Mouse (Mus musculus) CH12.LX (cell line): ENCODE measurements around the gene Sult6b1. TPM values are rescaled to one million over a fixed set of nuclear protein-coding genes. Genes with fewer than 3 reads are reported as not detected.

Source experiments
- DNase-seq: peaks from one replicate; pipeline ENCODE4 v3.0.0-alpha.2; 2013; ENCODE audit errors: extremely low read depth
- H3K27ac ChIP-seq: 2 replicates; pipeline ENCODE4 v1.5.1; 2012; ENCODE audit warnings: low read depth, mild to moderate bottlenecking, control low read depth, moderate library complexity; ENCODE audit not compliant: insufficient read depth
- H3K27me3 ChIP-seq: replicated peaks from 2 replicates; pipeline ENCODE3; 2012; ENCODE audit warnings: inconsistent platforms
- H3K36me3 ChIP-seq, 2 experiments: replicated peaks in 1 of 2; 2 replicates each; pipeline versions ENCODE3 to v1.6.1; 2012; ENCODE audit warnings: inconsistent platforms in 1 of 2, low read length in 1 of 2, mild to moderate bottlenecking in 1 of 2, mixed read lengths in 1 of 2, moderate library complexity in 1 of 2; ENCODE audit not compliant: control insufficient read depth in 1 of 2, insufficient read depth in 1 of 2
- H3K4me1 ChIP-seq, 2 experiments: 2 replicates each; pipeline ENCODE4 v1.6.1; 2012; ENCODE audit warnings: inconsistent platforms in 1 of 2, moderate library complexity in 1 of 2; ENCODE audit not compliant: insufficient read depth in 2 of 2, control insufficient read depth in 1 of 2
- H3K4me2 ChIP-seq: 2 replicates; pipeline ENCODE4 v1.6.1; 2012; ENCODE audit warnings: low read depth, mild to moderate bottlenecking, control low read depth; ENCODE audit not compliant: poor library complexity, insufficient read depth, severe bottlenecking
- H3K4me3 ChIP-seq, 3 experiments: fragments of 150-350 bp in 1 of 3; sonication (generic) in 1 of 3; replicated peaks in 1 of 3; 2 replicates each; pipeline versions ENCODE3 to v1.5.1; 2011 to 2012; ENCODE audit warnings: low read depth in 2 of 3, low read length in 2 of 3, mild to moderate bottlenecking in 2 of 3, moderate library complexity in 2 of 3, control low read depth in 1 of 3, improper control_type of control experiment in 1 of 3, inconsistent platforms in 1 of 3, mixed read lengths in 1 of 3; ENCODE audit not compliant: poor library complexity in 1 of 3
- H3K79me2 ChIP-seq: replicated peaks from 2 replicates; pipeline ENCODE4 v1.6.1; 2012; ENCODE audit warnings: mild to moderate bottlenecking, moderate library complexity; ENCODE audit not compliant: control insufficient read depth, poor library complexity, insufficient read depth, severe bottlenecking; ENCODE audit errors: extremely low read depth
- H3K9ac ChIP-seq: 2 replicates; pipeline ENCODE4 v1.6.1; 2012; ENCODE audit warnings: low read depth, mild to moderate bottlenecking, control low read depth, moderate library complexity; ENCODE audit not compliant: insufficient read depth
- H3K9me3 ChIP-seq: replicated peaks from 2 replicates; pipeline ENCODE3; 2012; ENCODE audit warnings: low read length, inconsistent platforms, mixed read lengths
- BHLHE40 ChIP-seq: IDR thresholded peaks from 2 replicates; pipeline ENCODE4 v1.6.1; 2011; ENCODE audit warnings: mild to moderate bottlenecking, low read depth, low read length, improper control_type of control experiment
- CHD2 ChIP-seq: IDR thresholded peaks from 2 replicates; pipeline ENCODE4 v1.6.1; 2011; ENCODE audit warnings: low read length, improper control_type of control experiment
- CTCF ChIP-seq, 2 experiments: IDR thresholded peaks in 1 of 2; conservative IDR thresholded peaks in 1 of 2; 2 replicates each; pipeline ENCODE4 v1.5.1; 2011 to 2012; ENCODE audit warnings: low read depth in 2 of 2, low read length in 2 of 2, improper control_type of control experiment in 1 of 2, inconsistent platforms in 1 of 2, mild to moderate bottlenecking in 1 of 2, moderate library complexity in 1 of 2
- ELF1 ChIP-seq: IDR thresholded peaks from 2 replicates; pipeline ENCODE4 v1.6.1; 2014; ENCODE audit warnings: low read depth, mild to moderate bottlenecking, inconsistent platforms, low read length, improper control_type of control experiment
- EP300 ChIP-seq: IDR thresholded peaks from 2 replicates; pipeline ENCODE4 v1.6.1; 2011; ENCODE audit warnings: low read length, improper control_type of control experiment
- GABPA ChIP-seq: IDR thresholded peaks from 2 replicates; pipeline ENCODE4 v1.6.1; 2012; ENCODE audit warnings: low read depth, low read length, improper control_type of control experiment, inconsistent platforms; ENCODE audit not compliant: insufficient replicate concordance
- IRF4 ChIP-seq: IDR thresholded peaks from 2 replicates; pipeline ENCODE4 v1.6.1; 2014; ENCODE audit warnings: low read depth, mild to moderate bottlenecking, inconsistent platforms, low read length, improper control_type of control experiment
- JUN ChIP-seq: IDR thresholded peaks from 2 replicates; pipeline ENCODE4 v1.6.1; 2011; ENCODE audit warnings: low read depth, mild to moderate bottlenecking, low read length, improper control_type of control experiment, moderate library complexity; ENCODE audit not compliant: insufficient read depth
- MAFK ChIP-seq: IDR thresholded peaks from 2 replicates; pipeline ENCODE4 v1.6.1; 2011; ENCODE audit warnings: low read length, improper control_type of control experiment; ENCODE audit not compliant: insufficient replicate concordance
- MAX ChIP-seq: IDR thresholded peaks from 2 replicates; pipeline ENCODE4 v1.6.1; 2011; ENCODE audit warnings: low read length, improper control_type of control experiment
- MAZ ChIP-seq: IDR thresholded peaks from 2 replicates; pipeline ENCODE4 v1.6.1; 2012; ENCODE audit warnings: low read depth, mild to moderate bottlenecking, inconsistent platforms, low read length, improper control_type of control experiment, moderate library complexity
- MXI1 ChIP-seq: IDR thresholded peaks from 2 replicates; pipeline ENCODE4 v1.6.1; 2011; ENCODE audit warnings: mild to moderate bottlenecking, low read depth, low read length, improper control_type of control experiment
- POLR2A ChIP-seq: IDR thresholded peaks from 2 replicates; pipeline ENCODE4 v1.6.1; 2011; ENCODE audit warnings: low read depth, mild to moderate bottlenecking, improper control_type of control experiment, low read length
- POLR2AphosphoS2 ChIP-seq: IDR thresholded peaks from 2 replicates; pipeline ENCODE4 v1.6.1; 2011; ENCODE audit warnings: low read depth, low read length, improper control_type of control experiment
- SIN3A ChIP-seq: IDR thresholded peaks from 2 replicates; pipeline ENCODE4 v1.6.1; 2012; ENCODE audit warnings: low read length, improper control_type of control experiment, inconsistent platforms
- TBP ChIP-seq: conservative IDR thresholded peaks from 2 replicates; pipeline ENCODE4 v1.6.1; 2011; ENCODE audit warnings: low read depth, low read length, improper control_type of control experiment
- TCF12 ChIP-seq: IDR thresholded peaks from 2 replicates; pipeline ENCODE4 v1.6.1; 2014; ENCODE audit warnings: low read depth, mild to moderate bottlenecking, inconsistent platforms, low read length, improper control_type of control experiment
- UBTF ChIP-seq: IDR thresholded peaks from 2 replicates; pipeline ENCODE4 v1.6.1; 2012; ENCODE audit warnings: low read depth, mild to moderate bottlenecking, inconsistent platforms, low read length, improper control_type of control experiment, moderate library complexity
- USF1 ChIP-seq: IDR thresholded peaks from 2 replicates; pipeline ENCODE4 v1.6.1; 2014; ENCODE audit warnings: low read depth, mild to moderate bottlenecking, inconsistent platforms, low read length, improper control_type of control experiment
- ZKSCAN1 ChIP-seq: IDR thresholded peaks from 2 replicates; pipeline ENCODE4 v1.6.1; 2012; ENCODE audit warnings: low read depth, inconsistent platforms, low read length, improper control_type of control experiment, borderline replicate concordance
- ZNF384 ChIP-seq: IDR thresholded peaks from 2 replicates; pipeline ENCODE4 v1.6.1; 2012; ENCODE audit warnings: low read depth, low read length, improper control_type of control experiment, inconsistent platforms
- dilution Hi-C: fragments of 300-500 bp; cut with MboI; formaldehyde crosslinking; loops from 2 replicates; pipeline ENCODE4 v1.14.3; 2020; ENCODE audit warnings: low sequenced_read_pairs; ENCODE audit not compliant: extremely low pct_unique_long_range_greater_than_20kb, extremely low pct_ligation_motif_present
- in situ Hi-C: fragments of 300-500 bp; cut with MboI; formaldehyde crosslinking; loops from 3 replicates; pipeline ENCODE4 v1.14.3; 2019; ENCODE audit warnings: low sequenced_read_pairs, low pct_ligation_motif_present, low pct_unique_long_range_greater_than_20kb, mixed read lengths
- polyA plus RNA-seq: library from polyadenylated mRNA; unstranded; fragments of >175 nt; gene quantifications from 2 replicates; pipeline ENCODE4 v1.2.1, GENCODE M21; 2012; ENCODE audit warnings: low read depth; ENCODE audit not compliant: insufficient read length
- total RNA-seq, 2 experiments: library from RNA; depleted of rRNA; stranded (reverse); fragments of 300-350 nt in 1 of 2; fragments of >200 nt in 1 of 2; gene quantifications; 2 replicates each; pipeline ENCODE4 v1.2.3; 2012 to 2014

Gene Sult6b1
- total RNA-seq (2012; rRNA removed) (0.08 TPM in 1 of 2 replicates, not detected in the other), total RNA-seq (2014; rRNA removed) (0.46 TPM in 1 of 2 replicates, not detected in the other), polyA plus RNA-seq (0.19 and 0.34 TPM in 2 replicates)

DNA sequence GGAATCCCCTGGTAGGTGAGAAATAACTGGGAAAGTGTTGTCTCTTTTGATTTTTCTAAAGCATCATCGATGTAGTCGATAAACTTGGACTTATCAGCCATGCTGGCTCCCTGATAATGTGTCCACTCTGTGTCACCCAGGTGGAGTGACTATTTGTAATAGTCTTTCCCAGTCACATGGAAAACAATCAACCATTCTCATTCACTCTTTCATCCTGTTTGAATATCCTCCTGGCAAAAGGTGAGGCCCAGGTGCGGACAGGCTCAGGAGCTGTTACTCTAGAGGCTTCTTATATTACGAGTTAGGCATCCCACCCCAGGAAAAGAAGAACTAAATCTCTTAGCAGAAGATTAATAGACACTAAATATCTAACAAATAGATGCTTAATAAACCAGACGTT is at the start of gene Sult6b1:
Gene Sult6b1 (minus strand): TSS at position 101 of the 400 bp plus-strand sequence.
- H3K9ac ChIP-seq: no peak within 1 kb of the TSS
- dilution Hi-C loops: no loop called here
- no peak for DNase-seq
- H3K4me1 ChIP-seq: peaks cover 0 to 5% of the 10 kb centered on the region in 2 experiments; a peak in 1 of 4 replicates
- no peak within 1 kb of the TSS for H3K4me2 ChIP-seq
- no peak within 1 kb of the TSS for H3K4me3 ChIP-seq
- no peaks in the 10 kb centered on the region for H3K9me3 ChIP-seq
- H3K36me3 ChIP-seq: no peaks in the 10 kb centered on the region
- in situ Hi-C loops: no loop called here
- H3K27ac ChIP-seq: no peak within 1 kb of the TSS
- peaks cover 2% of the 10 kb centered on the region for H3K27me3 ChIP-seq
- H3K79me2 ChIP-seq: no peaks in the 10 kb centered on the region
- TF ChIP-seq CTCF (conservative IDR thresholded peaks at IDR 0.05 in 1 of 2, IDR thresholded peaks at IDR 0.05 in 1 of 2; ENCODE audit: low read depth in 2 of 2, low read length in 2 of 2): no peak
- no peak for TF ChIP-seq MXI1
- TF ChIP-seq IRF4: no peak
- no peak for TF ChIP-seq POLR2AphosphoS2
- no peak for TF ChIP-seq ELF1
- TF ChIP-seq POLR2A: no peak
- no peak for TF ChIP-seq EP300
- TF ChIP-seq GABPA: no peak
- TF ChIP-seq TCF12: no peak
- no peak for TF ChIP-seq TBP
- no peak for TF ChIP-seq UBTF
- no peak for TF ChIP-seq ZKSCAN1
- no peak for TF ChIP-seq SIN3A
- no peak for TF ChIP-seq ZNF384
- no peak for TF ChIP-seq MAFK
- TF ChIP-seq MAZ: no peak
- no peak for TF ChIP-seq BHLHE40

DNA sequence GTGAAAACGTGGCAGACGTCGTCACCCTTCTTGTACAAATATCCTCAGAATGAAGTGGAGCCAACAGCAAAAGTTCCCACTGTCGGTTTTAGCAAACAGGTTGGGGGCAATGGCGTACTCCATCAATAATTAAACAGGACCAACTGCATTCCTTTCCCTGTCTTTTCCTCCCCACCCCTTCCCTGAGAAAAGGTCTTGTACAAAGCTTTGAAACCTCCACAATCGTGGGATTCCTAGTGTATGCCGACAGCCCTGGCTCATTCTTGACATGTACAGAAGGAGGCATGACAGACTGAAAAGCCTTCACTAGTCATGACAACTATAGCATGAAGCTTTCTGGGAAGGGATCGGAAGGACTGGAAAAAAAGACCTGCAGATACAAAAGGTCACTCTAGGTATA is 46.4 kb upstream of the Sult6b1 start:
- dilution Hi-C loops: no loop called here
- Histone ChIP-seq H3K36me3 (peaks cover 0 to under 1% of the 10 kb centered on the region in 2 experiments), H3K27ac (no peak overlapping the region), H3K27me3 (no peaks in the 10 kb centered on the region), H3K79me2 (no peaks in the 10 kb centered on the region), H3K4me2 (no peak overlapping the region), H3K9ac (no peak overlapping the region), H3K4me1 (peaks cover 0 to 2% of the 10 kb centered on the region in 2 experiments; a peak in 1 of 4 replicates), H3K4me3 (no peak overlapping the region), H3K9me3 (no peaks in the 10 kb centered on the region)
- no peak for DNase-seq
- TF ChIP-seq JUN (no peak), TCF12 (no peak), USF1 (no peak), EP300 (no peak), MAX (no peak), IRF4 (no peak), CHD2 (no peak), ZKSCAN1 (no peak)
- in situ Hi-C loops: no loop called here
